Mouse (Mus musculus) heart, postnatal 0 days (tissue): ENCODE measurements around the gene Gpr65.

Experiments
- CTCF ChIP-seq: IDR thresholded peaks from 2 replicates; pipeline ENCODE4 v1.5.1; 2016; ENCODE audit warnings: antibody characterized with exemption, control low read depth, low read depth
- EP300 ChIP-seq: IDR thresholded peaks from 2 replicates; pipeline ENCODE4 v1.6.1; 2016; ENCODE audit warnings: antibody characterized with exemption, low read depth

- TF ChIP-seq CTCF: no peak
- no peak for TF ChIP-seq EP300
Observed at GRCm38 (mm10) chr12:98303013-98303412, 34.6 kb downstream of the Gpr65 start.
